Mouse (Mus musculus) mouse embryonic stem cell (cell line): ENCODE measurements around the gene Gm3047.
"Not testable (repeated sequence)": the region's sequence is repeated elsewhere in the genome, so short reads cannot be mapped to it uniquely, and the experiment has no call there.

Experiments
- in situ Hi-C, 2 experiments: fragments of 300-500 bp; cut with MboI; formaldehyde crosslinking; loops; 1 replicate in 1 of 2; 3 replicates in 1 of 2; pipeline ENCODE4 v1.14.3; 2019 to 2020; ENCODE audit warnings: low sequenced_read_pairs in 2 of 2, low pct_unique_long_range_greater_than_20kb in 1 of 2, mixed read lengths in 1 of 2; ENCODE audit not compliant: unreplicated experiment in 1 of 2

Gm3047 gene

GRCm38 (mm10) chr14:4555105-4555504 lies at the start of gene Gm3047:
TSS of gene Gm3047 (plus strand) at chr14:4555405.
- in situ Hi-C loops, result not testable (repeated sequence)
